Mouse (Mus musculus): Measurements from ENCODE around the gene Anapc15. TPM values are rescaled to one million over a fixed set of nuclear protein-coding genes. Genes with fewer than 3 reads are reported as not detected.

Anapc15 gene
- polyA plus RNA-seq, 1 experiment from 2014 or later, result 97.6 TPM

DNA sequence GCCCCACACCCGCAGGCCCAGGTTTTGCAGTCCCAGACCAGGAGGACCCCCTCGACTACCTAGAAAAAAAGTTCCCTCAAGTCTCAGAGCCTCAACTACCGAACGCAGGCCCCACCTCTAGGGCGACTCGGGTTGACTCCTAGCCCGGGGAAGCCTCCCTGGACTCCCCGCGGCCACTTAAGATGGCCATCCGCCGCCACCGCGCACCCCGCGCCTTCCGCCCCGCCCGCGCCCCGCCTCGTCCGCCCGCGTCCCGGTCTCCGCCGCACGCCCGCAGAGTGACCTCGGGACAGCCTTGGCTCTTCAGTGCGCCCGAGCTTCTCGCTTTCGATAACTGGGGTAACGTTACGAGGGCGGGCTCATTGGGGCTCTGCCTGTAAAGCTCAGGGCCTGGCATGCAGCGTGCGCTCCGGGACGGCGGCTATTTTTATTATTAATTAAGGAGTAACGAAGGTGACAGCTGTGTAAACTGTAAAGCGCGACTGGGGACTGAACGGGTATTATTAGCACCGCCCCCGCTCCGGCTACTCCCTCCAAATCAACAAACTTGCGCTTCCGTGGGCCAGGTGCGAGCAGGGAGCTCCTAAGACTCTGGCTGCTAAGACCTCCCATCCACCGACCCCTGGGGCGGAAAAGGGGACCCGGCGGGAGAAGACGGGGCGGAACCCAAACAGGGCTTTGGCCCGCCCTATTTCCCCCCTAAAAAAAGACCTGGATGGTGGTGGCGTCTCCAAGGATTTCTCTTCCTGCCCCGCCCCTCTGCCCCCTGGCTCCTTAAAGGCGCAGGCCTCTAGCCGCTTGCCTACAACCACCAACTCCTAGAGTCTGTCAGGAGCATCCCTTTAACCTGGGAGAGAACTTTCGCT, 25.7 kb upstream of the Anapc15 start, which contains the start of gene Inppl1:
Inppl1 (minus strand) TSS at position 624 of the 866 bp plus-strand sequence.
- Histone ChIP-seq H3K4me1 (ENCODE audit: control insufficient read depth, insufficient read depth, low read length) (peaks cover 11% of the 10 kb centered on the region), H3K27me3 (ENCODE audit: control insufficient read depth, insufficient read depth, low read length) (no peaks in the 10 kb centered on the region), H3K9me3 (ENCODE audit: control insufficient read depth, low read length) (no peaks in the 10 kb centered on the region), H3K9ac (ENCODE audit: low read length) (peak within 1 kb of the TSS; percentile 97), H3K4me2 (ENCODE audit: low read depth, severe bottlenecking) (peak within 1 kb of the TSS; percentile 49), H3K4me3 (ENCODE audit: low read depth, low read length) (peak within 1 kb of the TSS; percentile 91), H3K27ac (replicated peaks; ENCODE audit: low read depth, low read length) (peak within 1 kb of the TSS; percentile 93), H3K36me3 (ENCODE audit: control insufficient read depth, insufficient read depth, low read length) (no peaks in the 10 kb centered on the region; the same call in 1 of the 2 replicates)
- ATAC-seq (ENCODE audit: insufficient number of reproducible peaks, low FRiP score, low TSS enrichment, low read depth) (peak; percentile 79), DNase-seq (ENCODE audit: low spot score) (peak; percentile 89)
- under 1% methylated on average over 64 of the region's 64 CpGs for WGBS

DNA sequence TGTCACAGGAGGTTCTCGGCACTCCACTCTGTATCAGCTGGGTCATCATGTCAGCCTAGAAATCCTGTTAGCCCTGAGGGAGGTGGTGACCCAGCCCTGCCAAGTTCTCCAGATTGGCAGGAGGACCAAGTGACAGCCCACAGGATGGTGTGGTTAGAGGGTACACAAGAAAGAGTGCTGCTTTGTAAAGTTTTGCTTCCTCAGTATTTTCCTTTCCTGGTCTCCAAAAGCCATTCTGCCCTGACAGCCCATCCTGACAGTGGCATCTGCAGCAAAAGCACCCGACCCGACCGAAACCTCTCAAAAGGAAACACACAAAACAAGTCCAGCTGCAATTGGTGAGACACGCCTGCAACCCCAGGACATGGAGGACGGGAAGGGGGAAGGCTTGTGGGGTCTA, 19.3 kb upstream of the Anapc15 start:
- Histone ChIP-seq H3K9me3 (ENCODE audit: control insufficient read depth, low read length) (no peaks in the 10 kb centered on the region), H3K4me3 (ENCODE audit: low read depth, low read length) (no peak overlapping the region), H3K9ac (ENCODE audit: low read length) (no peak overlapping the region), H3K4me2 (ENCODE audit: low read depth, severe bottlenecking) (no peak overlapping the region), H3K36me3 (ENCODE audit: control insufficient read depth, insufficient read depth, low read length) (no peaks in the 10 kb centered on the region), H3K4me1 (ENCODE audit: control insufficient read depth, insufficient read depth, low read length) (no peaks in the 10 kb centered on the region), H3K27me3 (ENCODE audit: control insufficient read depth, insufficient read depth, low read length) (no peaks in the 10 kb centered on the region), H3K27ac (replicated peaks; ENCODE audit: low read depth, low read length) (no peak overlapping the region)
- no peak for DNase-seq (ENCODE audit: low spot score)
- no peak for ATAC-seq (ENCODE audit: insufficient number of reproducible peaks, low FRiP score, low TSS enrichment, low read depth)
- WGBS, result 71% methylated on average over 6 of the region's 6 CpGs

DNA sequence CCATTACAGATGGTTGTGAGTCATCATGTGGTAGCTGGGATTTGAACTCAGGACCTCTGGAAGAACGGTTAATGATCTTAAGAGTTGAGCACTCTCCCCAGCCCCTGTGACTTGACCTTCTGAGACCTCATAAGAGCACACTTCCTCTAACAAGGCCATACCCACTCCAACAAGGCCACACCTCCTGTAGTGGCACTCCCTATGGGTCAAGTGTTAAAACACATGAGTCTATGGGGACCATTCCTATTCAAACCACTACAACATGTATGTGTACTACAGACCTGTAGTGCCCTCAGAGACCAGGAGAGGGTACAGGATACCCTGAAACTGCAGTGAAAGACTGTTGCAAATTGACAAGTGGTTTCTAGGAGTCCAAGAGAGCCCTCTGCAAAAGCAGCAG, 15.6 kb upstream of the Anapc15 start:
- Histone ChIP-seq H3K4me1 (ENCODE audit: control insufficient read depth, insufficient read depth, low read length) (no peaks in the 10 kb centered on the region), H3K4me3 (ENCODE audit: low read depth, low read length) (no peak overlapping the region), H3K9ac (ENCODE audit: low read length) (no peak overlapping the region), H3K36me3 (ENCODE audit: control insufficient read depth, insufficient read depth, low read length) (no peaks in the 10 kb centered on the region), H3K27me3 (ENCODE audit: control insufficient read depth, insufficient read depth, low read length) (no peaks in the 10 kb centered on the region), H3K9me3 (ENCODE audit: control insufficient read depth, low read length) (no peaks in the 10 kb centered on the region), H3K4me2 (ENCODE audit: low read depth, severe bottlenecking) (no peak overlapping the region), H3K27ac (replicated peaks; ENCODE audit: low read depth, low read length) (no peak overlapping the region)
- no peak for DNase-seq (ENCODE audit: low spot score)
- WGBS, result 92% methylated on average over 1 of the region's 1 CpGs
- no peak for ATAC-seq (ENCODE audit: insufficient number of reproducible peaks, low FRiP score, low TSS enrichment, low read depth)

DNA sequence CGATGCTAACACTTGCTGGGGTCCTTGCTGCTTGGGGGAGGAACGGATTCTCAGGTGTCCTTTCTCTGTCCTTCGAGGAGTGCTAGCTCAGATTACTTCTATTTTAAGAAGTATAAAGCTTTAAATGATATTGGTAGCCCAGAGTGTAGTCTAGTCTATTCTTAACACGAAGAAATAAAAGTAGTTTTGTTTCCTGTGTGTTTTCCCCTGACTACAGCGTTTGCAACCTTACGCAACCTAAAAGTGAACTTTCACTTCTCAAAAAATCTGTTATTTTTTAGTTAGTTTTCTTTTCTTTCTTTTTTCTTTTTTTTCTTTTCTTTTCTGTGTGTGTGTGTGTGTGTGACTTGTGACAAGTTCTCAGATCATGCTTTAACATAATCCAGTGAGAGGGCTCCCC, 11.8 kb upstream of the Anapc15 start:
- H3K4me3 ChIP-seq (ENCODE audit: low read depth, low read length), result no peak overlapping the region
- H3K9ac ChIP-seq (ENCODE audit: low read length), result no peak overlapping the region
- no peaks in the 10 kb centered on the region for H3K9me3 ChIP-seq (ENCODE audit: control insufficient read depth, low read length)
- no peaks in the 10 kb centered on the region for H3K4me1 ChIP-seq (ENCODE audit: control insufficient read depth, insufficient read depth, low read length)
- no peak overlapping the region for H3K27ac ChIP-seq (replicated peaks; ENCODE audit: low read depth, low read length)
- no peaks in the 10 kb centered on the region for H3K27me3 ChIP-seq (ENCODE audit: control insufficient read depth, insufficient read depth, low read length)
- H3K4me2 ChIP-seq (ENCODE audit: low read depth, severe bottlenecking), result no peak overlapping the region
- DNase-seq (ENCODE audit: low spot score), result no peak
- no peak for ATAC-seq (ENCODE audit: insufficient number of reproducible peaks, low FRiP score, low TSS enrichment, low read depth)
- H3K36me3 ChIP-seq (ENCODE audit: control insufficient read depth, insufficient read depth, low read length), result no peaks in the 10 kb centered on the region
- 87% methylated on average over 6 of the region's 6 CpGs for WGBS

DNA sequence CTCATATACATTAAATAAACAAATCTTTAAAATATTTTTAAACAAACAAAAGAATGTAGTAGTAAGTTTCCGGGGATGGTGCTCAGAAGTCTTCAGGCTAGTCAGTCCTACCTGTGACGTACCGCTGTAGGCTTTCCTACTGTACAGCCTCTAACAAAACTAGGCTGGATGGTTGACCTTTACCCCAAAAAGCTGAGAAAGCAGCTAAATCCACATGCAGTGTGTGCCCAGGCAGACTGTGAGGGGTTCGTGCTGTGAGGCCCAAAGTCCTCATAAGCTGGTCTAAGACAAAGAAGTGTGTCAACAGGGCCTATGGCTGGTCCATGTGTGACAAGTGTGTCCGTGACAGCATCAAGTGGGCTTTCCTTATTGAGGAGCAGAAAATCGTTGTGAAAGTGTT, 10.7 kb upstream of the Anapc15 start:
- H3K4me1 ChIP-seq (ENCODE audit: control insufficient read depth, insufficient read depth, low read length), result no peaks in the 10 kb centered on the region
- no peaks in the 10 kb centered on the region for H3K9me3 ChIP-seq (ENCODE audit: control insufficient read depth, low read length)
- H3K4me3 ChIP-seq (ENCODE audit: low read depth, low read length), result no peak overlapping the region
- WGBS, result 86% methylated on average over 6 of the region's 6 CpGs
- H3K4me2 ChIP-seq (ENCODE audit: low read depth, severe bottlenecking), result no peak overlapping the region
- no peak overlapping the region for H3K9ac ChIP-seq (ENCODE audit: low read length)
- ATAC-seq (ENCODE audit: insufficient number of reproducible peaks, low FRiP score, low TSS enrichment, low read depth), result no peak
- no peak overlapping the region for H3K27ac ChIP-seq (replicated peaks; ENCODE audit: low read depth, low read length)
- H3K36me3 ChIP-seq (ENCODE audit: control insufficient read depth, insufficient read depth, low read length), result no peaks in the 10 kb centered on the region
- no peak for DNase-seq (ENCODE audit: low spot score)
- no peaks in the 10 kb centered on the region for H3K27me3 ChIP-seq (ENCODE audit: control insufficient read depth, insufficient read depth, low read length)

DNA sequence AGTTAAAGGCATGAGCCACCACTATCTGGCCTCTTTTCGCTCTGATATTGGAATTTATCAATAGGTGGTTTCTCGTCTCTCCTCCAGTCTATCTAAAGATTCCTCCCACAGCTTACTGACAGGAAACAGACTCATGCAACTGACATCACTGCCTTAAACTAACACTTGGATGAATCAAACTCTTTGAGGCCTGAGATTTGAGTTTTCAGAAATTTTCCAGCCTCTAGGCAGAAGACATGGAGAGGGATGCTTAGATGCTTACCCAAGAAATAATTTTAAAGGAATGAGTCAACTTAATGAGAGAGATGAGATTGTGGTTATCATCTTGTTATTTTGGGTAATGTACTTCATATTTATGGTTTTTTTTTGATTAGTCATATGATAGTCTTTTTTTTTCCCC, 9.7 kb upstream of the Anapc15 start:
- 83% methylated on average over 2 of the region's 2 CpGs for WGBS
- ATAC-seq (ENCODE audit: insufficient number of reproducible peaks, low FRiP score, low TSS enrichment, low read depth), result no peak

DNA sequence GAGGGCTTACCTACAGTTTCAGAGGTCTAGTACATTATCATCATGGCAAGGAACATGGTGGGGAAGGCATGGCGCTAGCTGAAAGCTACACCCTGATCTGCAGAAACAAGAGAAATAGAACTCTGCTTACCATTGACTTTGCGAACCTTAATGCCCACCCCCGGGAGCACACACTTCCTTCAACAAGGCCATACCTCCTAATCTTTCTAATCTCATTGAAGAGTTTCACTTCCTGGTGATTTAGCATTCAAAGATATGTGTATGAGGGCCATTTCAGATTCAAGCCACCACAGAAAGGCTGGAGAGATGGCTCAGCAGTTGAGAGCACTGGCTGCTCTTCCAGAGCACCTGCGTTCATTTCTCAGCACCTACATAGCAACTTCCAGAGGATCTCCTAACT, 6.4 kb upstream of the Anapc15 start, which contains the start of gene Folr2:
Folr2 (minus strand) TSS at position 101 of the 400 bp plus-strand sequence.
- Histone ChIP-seq H3K27ac (replicated peaks; ENCODE audit: low read depth, low read length) (no peak within 1 kb of the TSS), H3K27me3 (ENCODE audit: control insufficient read depth, insufficient read depth, low read length) (no peaks in the 10 kb centered on the region), H3K9me3 (ENCODE audit: control insufficient read depth, low read length) (no peaks in the 10 kb centered on the region), H3K36me3 (ENCODE audit: control insufficient read depth, insufficient read depth, low read length) (no peaks in the 10 kb centered on the region), H3K4me1 (ENCODE audit: control insufficient read depth, insufficient read depth, low read length) (no peaks in the 10 kb centered on the region), H3K4me2 (ENCODE audit: low read depth, severe bottlenecking) (no peak within 1 kb of the TSS), H3K9ac (ENCODE audit: low read length) (no peak within 1 kb of the TSS), H3K4me3 (ENCODE audit: low read depth, low read length) (no peak within 1 kb of the TSS)
- ATAC-seq (ENCODE audit: insufficient number of reproducible peaks, low FRiP score, low TSS enrichment, low read depth) (no peak), DNase-seq (ENCODE audit: low spot score) (no peak)
- WGBS, result 93% methylated on average over 4 of the region's 4 CpGs

More for the DNA sequence above, 9.7 kb upstream of the Anapc15 start:
- no peaks in the 10 kb centered on the region for H3K4me1 ChIP-seq (ENCODE audit: control insufficient read depth, insufficient read depth, low read length)
- no peaks in the 10 kb centered on the region for H3K36me3 ChIP-seq (ENCODE audit: control insufficient read depth, insufficient read depth, low read length)
- no peak overlapping the region for H3K4me3 ChIP-seq (ENCODE audit: low read depth, low read length)
- H3K27ac ChIP-seq (replicated peaks; ENCODE audit: low read depth, low read length), result no peak overlapping the region
- no peak overlapping the region for H3K4me2 ChIP-seq (ENCODE audit: low read depth, severe bottlenecking)
- H3K9ac ChIP-seq (ENCODE audit: low read length), result no peak overlapping the region
- no peaks in the 10 kb centered on the region for H3K27me3 ChIP-seq (ENCODE audit: control insufficient read depth, insufficient read depth, low read length)
- no peak for DNase-seq (ENCODE audit: low spot score)
- no peaks in the 10 kb centered on the region for H3K9me3 ChIP-seq (ENCODE audit: control insufficient read depth, low read length)

DNA sequence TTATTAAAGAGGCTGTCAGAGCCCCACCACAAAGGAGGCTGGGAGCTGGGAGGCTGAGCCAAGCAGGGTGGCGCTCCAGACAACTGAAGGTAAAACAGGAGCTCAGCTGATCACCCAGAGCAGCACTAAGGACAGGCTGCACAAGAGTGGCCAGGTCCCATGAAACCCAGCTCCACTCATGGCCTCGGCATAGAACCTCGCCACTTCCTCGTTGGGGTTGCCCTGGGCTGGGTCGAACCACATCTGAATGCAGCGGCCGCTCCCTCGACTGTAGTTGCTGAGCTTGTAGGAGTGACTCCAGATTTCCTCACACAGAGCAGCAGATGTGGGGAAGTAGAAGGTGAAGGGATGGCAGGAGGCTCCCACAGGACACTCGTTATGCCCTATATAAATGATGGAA, 5.2 kb upstream of the Anapc15 start:
- Histone ChIP-seq H3K9ac (ENCODE audit: low read length) (no peak overlapping the region), H3K9me3 (ENCODE audit: control insufficient read depth, low read length) (no peaks in the 10 kb centered on the region), H3K27ac (replicated peaks; ENCODE audit: low read depth, low read length) (no peak overlapping the region), H3K4me1 (ENCODE audit: control insufficient read depth, insufficient read depth, low read length) (no peaks in the 10 kb centered on the region), H3K4me3 (ENCODE audit: low read depth, low read length) (no peak overlapping the region), H3K36me3 (ENCODE audit: control insufficient read depth, insufficient read depth, low read length) (no peaks in the 10 kb centered on the region), H3K4me2 (ENCODE audit: low read depth, severe bottlenecking) (no peak overlapping the region), H3K27me3 (ENCODE audit: control insufficient read depth, insufficient read depth, low read length) (no peaks in the 10 kb centered on the region)
- ATAC-seq (ENCODE audit: insufficient number of reproducible peaks, low FRiP score, low TSS enrichment, low read depth) (no peak), DNase-seq (ENCODE audit: low spot score) (no peak)
- 76% methylated on average over 9 of the region's 9 CpGs for WGBS

Data from limb, embryonic 11.5 days (tissue).